Mouse (Mus musculus) C2C12 (cell line): ENCODE measurements at regions not wholly inside any gene's neighbourhood (a gene's known extent, or its start where the extent isn't known, plus 50 kb on each side); places are given as distances from the start of the nearest gene placed in this dataset.

ENCODE experiments used
- CEBPB ChIP-seq: IDR thresholded peaks from one replicate; pipeline ENCODE4 v1.6.1; 2011; ENCODE audit warnings: low read depth, mild to moderate bottlenecking, control low read depth, moderate library complexity
- CTCF ChIP-seq: IDR thresholded peaks from one replicate; pipeline ENCODE4 v1.5.1; 2011; ENCODE audit not compliant: control insufficient read depth, insufficient read depth, insufficient read length
- FOSL1 ChIP-seq: IDR thresholded peaks from one replicate; pipeline ENCODE4 v1.8.0; 2011; ENCODE audit warnings: mild to moderate bottlenecking, low read length; ENCODE audit not compliant: poor library complexity, insufficient read depth, severe bottlenecking
- MAX ChIP-seq: IDR thresholded peaks from one replicate; pipeline ENCODE4 v1.6.1; 2011; ENCODE audit warnings: mild to moderate bottlenecking, control low read depth
- MYOD1 ChIP-seq: IDR thresholded peaks from one replicate; pipeline ENCODE4 v1.6.1; 2011; ENCODE audit warnings: low read depth; ENCODE audit not compliant: control insufficient read depth, insufficient read length
- MYOG ChIP-seq: IDR thresholded peaks from one replicate; pipeline ENCODE4 v1.6.1; 2011; ENCODE audit not compliant: control insufficient read depth, insufficient read length; ENCODE audit errors: extremely low read depth
- USF1 ChIP-seq: IDR thresholded peaks from one replicate; pipeline ENCODE4 v1.6.1; 2011; ENCODE audit warnings: low read depth, mild to moderate bottlenecking, control low read depth, moderate library complexity

- no peak for TF ChIP-seq CTCF
- no peak for TF ChIP-seq MAX
- no peak for TF ChIP-seq USF1
- TF ChIP-seq CEBPB: no peak
- no peak for TF ChIP-seq FOSL1
- TF ChIP-seq MYOD1: no peak
- no peak for TF ChIP-seq MYOG
Measured at GRCm38 (mm10) chr2:45786787-45787186, 669.6 kb upstream of the Zeb2 start.
